Mouse (Mus musculus): ENCODE results near the gene Antxrl. TPM values are rescaled to one million over a fixed set of nuclear protein-coding genes. Genes with fewer than 3 reads are reported as not detected.

Antxrl gene
- total RNA-seq, 2 experiments from 2014 or later, result not detected

GRCm38 (mm10) chr14:34096161-34096560 is 43.7 kb downstream of the Antxrl start:
- no peak for DNase-seq
- intact Hi-C loops (cut with DNase I), result no loop called here

GRCm38 (mm10) chr14:34102601-34103000 is 50.1 kb downstream of the Antxrl start, which contains the start of gene A630023A22Rik:
A630023A22Rik (minus strand) TSS chr14:34102754.
- intact Hi-C loops (cut with DNase I), result no loop called here
- no peak for DNase-seq

- intact Hi-C loops (cut with DNase I), result no loop called here
- DNase-seq, result no peak
These were observed 51.3 kb downstream of the Antxrl start for GRCm38 (mm10) chr14:34103855-34104254.

GRCm38 (mm10) chr14:34104892-34105291 is 52.4 kb downstream of the Antxrl start:
- DNase-seq, result peak; percentile 82
- intact Hi-C loops (cut with DNase I), result no loop called here

GRCm38 (mm10) chr14:34106389-34107062 is 54.0 kb downstream of the Antxrl start:
- DNase-seq, result peak; percentile 53
- intact Hi-C loops (cut with DNase I), result no loop called here

- intact Hi-C loops (cut with DNase I), result no loop called here
- no peak for DNase-seq
These were observed 55.1 kb downstream of the Antxrl start for GRCm38 (mm10) chr14:34107594-34107993.

GRCm38 (mm10) chr14:34114311-34114710 is 61.8 kb downstream of the Antxrl start:
- peak; percentile 12 for DNase-seq

GRCm38 (mm10) chr14:34119046-34119723 is 66.7 kb downstream of the Antxrl start:
- intact Hi-C loops (cut with DNase I), result no loop called here
- peak; percentile 18 for DNase-seq

More at GRCm38 (mm10) chr14:34114311-34114710, 61.8 kb downstream of the Antxrl start:
- intact Hi-C loops (cut with DNase I), result no loop called here

- intact Hi-C loops (cut with DNase I), result no loop called here
- DNase-seq, result no peak
These were observed 67.8 kb downstream of the Antxrl start for GRCm38 (mm10) chr14:34120016-34120910.

GRCm38 (mm10) chr14:34120923-34121351 is 68.4 kb downstream of the Antxrl start:
- intact Hi-C loops (cut with DNase I), result no loop called here
- DNase-seq, result no peak

- DNase-seq, result no peak
- intact Hi-C loops (cut with DNase I), result no loop called here
These were observed 69.2 kb downstream of the Antxrl start for GRCm38 (mm10) chr14:34121691-34122090.

Other genes with a start within 250 kb of the Antxrl start
- 1 to 10 TPM; 7.7 to 9.2 TPM for gene Gdf10, start 129.1 kb upstream of the Antxrl start, total RNA-seq (2021)
- gene Gdf2, start 111.7 kb upstream of the Antxrl start, total RNA-seq (2021), result not detected
- gene Rbp3, start 98.7 kb upstream of the Antxrl start, total RNA-seq (2021), result under 1 TPM in 1 of 2 experiments, not detected in 1; 0.08 TPM
- gene Zfp488, start 73.9 kb upstream of the Antxrl start, total RNA-seq (2021), result 1 to 10 TPM; 2.3 to 2.9 TPM
- not detected for gene Gm30083, start 37.5 kb upstream of the Antxrl start, total RNA-seq (2021)
- not detected for gene Gm5460, start 35.9 kb upstream of the Antxrl start, total RNA-seq (2021)
- under 1 TPM; 0.42 to 0.52 TPM for gene Anxa8, start 33.3 kb downstream of the Antxrl start, total RNA-seq (2021)
- not detected for gene A630023A22Rik, start 50.0 kb downstream of the Antxrl start, total RNA-seq (2021)
- gene Npy4r, start 99.8 kb downstream of the Antxrl start, total RNA-seq (2021), result under 1 TPM in 1 of 2 experiments, not detected in 1; 0.16 TPM
- gene Gprin2, start 148.9 kb downstream of the Antxrl start, total RNA-seq (2021), result 10 to 100 TPM; 26.2 to 30.0 TPM
- 1 to 10 TPM; 1.2 to 1.5 TPM for gene Syt15, start 166.9 kb downstream of the Antxrl start, total RNA-seq (2021)